Comparison of ENCODE assay signal across 12 mouse cellular contexts in the genomic region with DNA sequence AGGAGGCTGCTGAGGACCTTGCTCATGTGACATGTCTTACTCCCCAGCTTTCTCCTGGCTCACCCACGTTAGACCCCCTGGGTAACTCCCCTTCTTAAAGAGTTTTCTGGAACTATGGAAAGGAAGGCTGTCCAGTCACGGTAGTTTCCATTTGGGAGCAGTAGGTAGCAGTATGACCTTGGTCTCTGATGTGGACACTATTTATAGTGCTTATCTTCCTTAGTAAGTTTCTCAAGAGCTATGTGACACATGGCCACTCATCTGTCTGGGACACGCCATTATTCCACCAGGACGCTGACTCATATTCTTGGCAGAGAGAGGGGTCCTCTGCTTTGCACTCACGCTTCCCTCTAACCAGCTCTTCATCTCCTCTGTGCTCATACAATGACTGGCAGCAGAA.
A peak's percentile ranks its signal among the peaks of the same experiment; 100 is the strongest.
DNase-seq lines count a peak whose midpoint lies in the region; ATAC-seq lines count a peak whose summit lies in the region.
"Had no signal": no experiment of that assay in that cellular context is flagged by ENCODE, and none has a peak within 500 bp of the region (broad histone marks: within the 10 kb centered on the region; RNA-seq: fewer than 3 reads in every experiment).

No protein-coding gene starts in this region.

- peak overlapping the region; percentile 68 for H3K9ac ChIP-seq in heart, embryonic 16.5 days (ENCODE audit: low read length)
- H3K9ac ChIP-seq: liver, embryonic 14.5 days; neural tube, embryonic 15.5 days had no signal

- peak; percentile 28 for DNase-seq in gastrocnemius, adult 18-20 months (ENCODE audit: low spot score)
- DNase-seq in gastrocnemius, postnatal 14 days = no peak
- DNase-seq in adrenal gland, postnatal 25 days = peak; percentile 42
- no peak for DNase-seq in spleen, postnatal 10 days (ENCODE audit: low spot score in 2 of 2)
- DNase-seq in gastrocnemius, postnatal 10 days = no peak
- DNase-seq: kidney, adult 18-20 months; thymus, adult 2 months had no signal

- no peaks in the 10 kb centered on the region for H3K9me3 ChIP-seq in heart, embryonic 16.5 days (replicated peaks; ENCODE audit: control insufficient read depth, low read length)
- H3K9me3 ChIP-seq: neural tube, embryonic 15.5 days had no signal

- no peaks in the 10 kb centered on the region for H3K27me3 ChIP-seq in heart, embryonic 16.5 days (ENCODE audit: control insufficient read depth, insufficient read depth, low read length)
- H3K27me3 ChIP-seq: neural tube, embryonic 15.5 days had no signal

- 22% methylated on average over 5 of the region's 5 CpGs for WGBS in heart, embryonic 16.5 days
- WGBS in macrophage (ENCODE audit: missing documents) = 41% methylated on average over 5 of the region's 5 CpGs

- peak; percentile 92 for ATAC-seq in heart, embryonic 16.5 days (replicated peaks; ENCODE audit: extremely low read depth, insufficient read depth, low FRiP score)
- no peak for ATAC-seq in activated CD4-positive, CD25-positive, alpha-beta regulatory T cell, adult 4 months

- peaks cover 90% of the 10 kb centered on the region for H3K79me2 ChIP-seq in macrophage (ENCODE audit: inconsistent target)

- no peaks in the 10 kb centered on the region for H3K36me3 ChIP-seq in heart, embryonic 16.5 days (ENCODE audit: control insufficient read depth, insufficient read depth)
- peaks cover 3% of the 10 kb centered on the region; the same call in 1 of the 2 replicates for H3K36me3 ChIP-seq in macrophage (ENCODE audit: inconsistent target)
- H3K36me3 ChIP-seq: neural tube, embryonic 15.5 days had no signal

- intact Hi-C loops in gastrocnemius, postnatal 14 days (cut with DNase I; ENCODE audit: low total_unique reads) = no loop called here

- H3K4me1 ChIP-seq in heart, embryonic 16.5 days (ENCODE audit: control insufficient read depth, insufficient read depth, low read length) = peaks cover 49% of the 10 kb centered on the region

- H3K27ac ChIP-seq in heart, embryonic 16.5 days (ENCODE audit: low read length) = peak overlapping the region; percentile 91
- peak overlapping the region; percentile 62 for H3K27ac ChIP-seq in macrophage
- H3K27ac ChIP-seq: liver, embryonic 14.5 days; neural tube, embryonic 15.5 days had no signal

- H3K4me3 ChIP-seq in heart, embryonic 16.5 days (ENCODE audit: low read length) = peak overlapping the region; percentile 19; the same call in 1 of the 2 replicates
- H3K4me3 ChIP-seq in macrophage (ENCODE audit: inconsistent target) = no peak overlapping the region
- H3K4me3 ChIP-seq: neural tube, embryonic 15.5 days had no signal

- H3K4me2 ChIP-seq in heart, embryonic 16.5 days (ENCODE audit: low read depth, low read length) = peak overlapping the region; percentile 55
- H3K4me2 ChIP-seq: neural tube, embryonic 15.5 days had no signal

Comparison
In these comparisons a context has a peak if more than half of its experiments do, and no peak if none do; other contexts are left out.
1. DNase-seq: peak in gastrocnemius, adult 18-20 months (single experiment) and adrenal gland, postnatal 25 days (single experiment); none in gastrocnemius, postnatal 14 days (single experiment), spleen, postnatal 10 days (0 of 2) and gastrocnemius, postnatal 10 days (single experiment).